Mouse (Mus musculus) retina, postnatal 1 day (tissue): ENCODE measurements around the gene Fezf2.

ENCODE experiments used
- DNase-seq: peaks from one replicate; pipeline ENCODE4 v3.0.0-alpha.2; 2012

The Fezf2 gene

GRCm38 (mm10) chr14:12348089-12348488 is at the start of gene Fezf2:
Gene Fezf2 (minus strand): TSS chr14:12348189.
- peak; percentile 16 for DNase-seq

- DNase-seq, result peak; percentile 49
Measured at GRCm38 (mm10) chr14:12397561-12397960, 49.6 kb upstream of the Fezf2 start.

GRCm38 (mm10) chr14:12394318-12394717 is 46.3 kb upstream of the Fezf2 start:
- DNase-seq, result no peak

GRCm38 (mm10) chr14:12393271-12393861 is 45.4 kb upstream of the Fezf2 start:
- peak; percentile 55 for DNase-seq

- DNase-seq, result peak; percentile 75
Measured at GRCm38 (mm10) chr14:12391167-12391566, 43.2 kb upstream of the Fezf2 start.

GRCm38 (mm10) chr14:12388806-12389436 is 40.9 kb upstream of the Fezf2 start:
- DNase-seq, result peak; percentile 96

- DNase-seq, result peak; percentile 79
Measured at GRCm38 (mm10) chr14:12388192-12388795, 40.3 kb upstream of the Fezf2 start.

GRCm38 (mm10) chr14:12387176-12387575 is 39.2 kb upstream of the Fezf2 start:
- no peak for DNase-seq

- peak; percentile 43 for DNase-seq
Measured at GRCm38 (mm10) chr14:12377883-12378282, 29.9 kb upstream of the Fezf2 start.

GRCm38 (mm10) chr14:12377289-12377688 is 29.3 kb upstream of the Fezf2 start:
- no peak for DNase-seq

GRCm38 (mm10) chr14:12375451-12375850 is 27.5 kb upstream of the Fezf2 start:
- no peak for DNase-seq

- peak; percentile 21 for DNase-seq
Measured at GRCm38 (mm10) chr14:12350271-12350916, 2.4 kb upstream of the Fezf2 start.

- DNase-seq, result peak; percentile 36
Measured at GRCm38 (mm10) chr14:12349334-12350090, 1.5 kb upstream of the Fezf2 start.

- peak; percentile 46 for DNase-seq
Measured at GRCm38 (mm10) chr14:12346865-12347600, 956 bp downstream of the Fezf2 start.

- peak; percentile 89 for DNase-seq
Measured at GRCm38 (mm10) chr14:12346011-12346864, 1.8 kb downstream of the Fezf2 start.

- DNase-seq, result peak; percentile 78
Measured at GRCm38 (mm10) chr14:12345241-12345921, 2.6 kb downstream of the Fezf2 start.

- DNase-seq, result peak; percentile 77
Measured at GRCm38 (mm10) chr14:12344746-12345240, 3.2 kb downstream of the Fezf2 start.

GRCm38 (mm10) chr14:12344061-12344745 is 3.8 kb downstream of the Fezf2 start:
- DNase-seq, result no peak

GRCm38 (mm10) chr14:12343451-12343941 is 4.5 kb downstream of the Fezf2 start:
- peak; percentile 50 for DNase-seq
